Mouse (Mus musculus) CH12.LX (cell line): Measurements from ENCODE around the gene Plcl2.

Experiments used
- CHD2 ChIP-seq: IDR thresholded peaks from 2 replicates; pipeline ENCODE4 v1.6.1; 2011; ENCODE audit warnings: low read length, improper control_type of control experiment
- CTCF ChIP-seq, 2 experiments: IDR thresholded peaks in 1 of 2; conservative IDR thresholded peaks in 1 of 2; 2 replicates each; pipeline ENCODE4 v1.5.1; 2011 to 2012; ENCODE audit warnings: low read depth in 2 of 2, low read length in 2 of 2, improper control_type of control experiment in 1 of 2, inconsistent platforms in 1 of 2, mild to moderate bottlenecking in 1 of 2, moderate library complexity in 1 of 2
- IRF4 ChIP-seq: IDR thresholded peaks from 2 replicates; pipeline ENCODE4 v1.6.1; 2014; ENCODE audit warnings: low read depth, mild to moderate bottlenecking, inconsistent platforms, low read length, improper control_type of control experiment
- RAD21 ChIP-seq: IDR thresholded peaks from 2 replicates; pipeline ENCODE4 v1.6.1; 2011; ENCODE audit warnings: low read depth, mild to moderate bottlenecking, low read length, improper control_type of control experiment, moderate library complexity
- ZNF384 ChIP-seq: IDR thresholded peaks from 2 replicates; pipeline ENCODE4 v1.6.1; 2012; ENCODE audit warnings: low read depth, low read length, improper control_type of control experiment, inconsistent platforms

DNA sequence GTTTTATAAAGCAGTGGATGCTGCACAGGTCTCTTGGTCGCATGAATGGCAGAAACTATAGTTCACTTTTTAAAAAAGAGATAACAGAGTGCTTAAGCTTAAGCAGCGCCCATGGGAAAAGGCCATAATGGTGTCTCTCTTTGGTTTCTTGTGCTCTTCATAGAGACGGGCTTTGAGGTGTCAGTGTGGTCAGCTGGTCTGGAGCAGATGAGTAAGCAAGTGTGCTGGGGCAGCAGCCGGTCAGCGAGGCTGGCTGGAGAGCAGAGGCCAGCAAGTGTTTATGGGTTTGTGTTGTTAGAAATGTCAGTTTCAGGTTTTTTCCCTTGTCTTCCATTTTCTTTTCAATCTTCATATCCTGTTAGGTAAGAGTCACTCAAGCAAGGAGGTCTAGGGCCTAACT is 3.0 kb downstream of the Plcl2 start:
- TF ChIP-seq IRF4 (peak; percentile 57; the same call in 1 of the 2 replicates), CHD2 (no peak), CTCF (conservative IDR thresholded peaks at IDR 0.05 in 1 of 2, IDR thresholded peaks at IDR 0.05 in 1 of 2; ENCODE audit: low read depth in 2 of 2, low read length in 2 of 2) (no peak), RAD21 (no peak), ZNF384 (no peak)
